Mouse (Mus musculus): ENCODE results near the gene Pou3f4.

- TF ChIP-seq CTCF (IDR thresholded peaks at IDR 0.05; ENCODE audit: low read depth, low read length) (no peak), POLR2AphosphoS5 (IDR thresholded peaks at IDR 0.05; ENCODE audit: insufficient replicate concordance, low read depth, low read length) (no peak)
Observed at GRCm38 (mm10) chrX:110814592-110815548, 790 bp downstream of the Pou3f4 start.

Measured in G1E (cell line).